Mouse (Mus musculus): Measurements from ENCODE around the gene Mex3a.

DNA sequence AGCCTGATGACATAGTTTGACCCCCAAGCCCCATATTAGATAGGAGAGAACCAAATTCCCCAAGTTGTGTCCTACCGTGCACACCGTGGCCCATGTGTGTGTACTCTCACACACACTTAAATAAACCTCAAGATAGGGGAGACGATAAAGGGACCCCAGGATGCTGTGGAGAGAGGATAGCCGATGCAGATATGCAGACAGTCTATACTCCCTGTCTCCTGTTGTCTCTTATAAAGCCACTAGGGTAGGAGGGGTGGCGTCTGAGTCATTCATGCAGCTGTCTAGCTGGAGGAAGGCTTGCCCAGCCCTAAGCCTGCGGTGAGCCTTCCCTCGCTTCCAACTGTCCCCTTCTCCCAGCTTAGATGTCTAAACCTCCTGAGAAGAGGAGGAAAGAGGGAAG is 32.1 kb upstream of the Mex3a start:
- TF ChIP-seq CTCF (IDR thresholded peaks at IDR 0.05; ENCODE audit: borderline replicate concordance, insufficient read depth, low read depth, low read length) (no peak), POLR2A (IDR thresholded peaks at IDR 0.05; ENCODE audit: borderline replicate concordance, insufficient read depth, low read length) (no peak)

Measured in cerebellum, adult 2 months (tissue).